Mouse (Mus musculus) midbrain, embryonic 14.5 days (tissue): ENCODE data around the gene BC003965. TPM values are rescaled to one million over a fixed set of nuclear protein-coding genes. Genes with fewer than 3 reads are reported as not detected.
"Not testable (repeated sequence)": the region's sequence is repeated elsewhere in the genome, so short reads cannot be mapped to it uniquely, and the experiment has no call there.

Experiments
- ATAC-seq: fragments of 200-750 bp; cut with Nextera tagmentation; 2 replicates; pipeline ENCODE4 v1.8.0; 2017; ENCODE audit warnings: moderate number of reproducible peaks, moderate library complexity; ENCODE audit not compliant: low FRiP score, low TSS enrichment
- DNase-seq: peaks from one replicate; pipeline ENCODE4 v3.0.0-alpha.2; 2015
- H3K27ac ChIP-seq: fragments of 300-500 bp; sonication (generic); replicated peaks from 2 replicates; pipeline ENCODE4 v1.5.1; 2014; ENCODE audit warnings: mild to moderate bottlenecking, low read depth, low read length, moderate library complexity
- H3K27me3 ChIP-seq: fragments of 300-500 bp; sonication (generic); 2 replicates; pipeline ENCODE4 v1.6.1; 2014; ENCODE audit warnings: low read length, control low read depth, mixed read lengths; ENCODE audit not compliant: control insufficient read depth, insufficient read depth
- H3K36me3 ChIP-seq: fragments of 300-500 bp; sonication (generic); 2 replicates; pipeline ENCODE4 v1.6.1; 2014; ENCODE audit warnings: low read length, control low read depth; ENCODE audit not compliant: control insufficient read depth, insufficient read depth
- H3K4me1 ChIP-seq: fragments of 300-500 bp; sonication (generic); 2 replicates; pipeline ENCODE4 v1.6.1; 2014; ENCODE audit warnings: mild to moderate bottlenecking, antibody characterized with exemption, low read length, control low read depth; ENCODE audit not compliant: control insufficient read depth, insufficient read depth
- H3K4me2 ChIP-seq: fragments of 300-500 bp; sonication (generic); 2 replicates; pipeline ENCODE4 v1.6.1; 2014; ENCODE audit warnings: mild to moderate bottlenecking, low read length, moderate library complexity
- H3K4me3 ChIP-seq: fragments of 300-500 bp; sonication (generic); replicated peaks from 2 replicates; pipeline ENCODE4 v1.5.1; 2014; ENCODE audit warnings: low read depth, low read length
- H3K9ac ChIP-seq: fragments of 300-500 bp; sonication (generic); replicated peaks from 2 replicates; pipeline ENCODE4 v1.6.1; 2014; ENCODE audit warnings: mild to moderate bottlenecking, low read length, moderate library complexity
- H3K9me3 ChIP-seq: fragments of 300-500 bp; sonication (generic); 2 replicates; pipeline ENCODE4 v1.6.1; 2016; ENCODE audit warnings: low read length, control low read depth, mixed read lengths; ENCODE audit not compliant: control insufficient read depth
- WGBS: fragments of 180-500 bp; shearing (Covaris S2); extraction: QIAGEN DNeasy Blood & Tissue Kit; methylation state at CpG from one replicate; pipeline ENCODE4 v1.1.7; 2014; 5-methylcytosine and 5-hydroxymethylcytosine counted together
- polyA plus RNA-seq: library from polyadenylated mRNA; unstranded; fragments of >200 nt; fragmentation: Nextera tagmentation; extraction: Ambion mirVana; gene quantifications from 2 replicates; pipeline ENCODE4 v1.2.1, GENCODE M21; 2014

The BC003965 gene
- polyA plus RNA-seq, 1 experiment from 2014 or later = 34.3 TPM

GRCm38 (mm10) chr17:25210680-25211466 is 26.5 kb downstream of the BC003965 start:
- Histone ChIP-seq H3K9ac (no peak overlapping the region), H3K4me3 (no peak overlapping the region), H3K27ac (no peak overlapping the region), H3K4me1 (no peaks in the 10 kb centered on the region), H3K4me2 (no peak overlapping the region), H3K36me3 (peaks cover 94% of the 10 kb centered on the region), H3K27me3 (no peaks in the 10 kb centered on the region), H3K9me3 (no peaks in the 10 kb centered on the region)
- no peak for DNase-seq
- WGBS = 93% methylated on average over 15 of the region's 15 CpGs
- ATAC-seq = no peak

- ATAC-seq (no peak), DNase-seq (no peak)
- no peak overlapping the region for H3K4me3 ChIP-seq
- H3K9me3 ChIP-seq = no peaks in the 10 kb centered on the region
- H3K27ac ChIP-seq = no peak overlapping the region
- no peaks in the 10 kb centered on the region for H3K4me1 ChIP-seq
- no peak overlapping the region for H3K4me2 ChIP-seq
- 94% methylated on average over 4 of the region's 4 CpGs for WGBS
- H3K27me3 ChIP-seq = no peaks in the 10 kb centered on the region
- no peak overlapping the region for H3K9ac ChIP-seq
- H3K36me3 ChIP-seq = peaks cover 92% of the 10 kb centered on the region
These were observed 27.4 kb downstream of the BC003965 start for GRCm38 (mm10) chr17:25211705-25212104.

DNA sequence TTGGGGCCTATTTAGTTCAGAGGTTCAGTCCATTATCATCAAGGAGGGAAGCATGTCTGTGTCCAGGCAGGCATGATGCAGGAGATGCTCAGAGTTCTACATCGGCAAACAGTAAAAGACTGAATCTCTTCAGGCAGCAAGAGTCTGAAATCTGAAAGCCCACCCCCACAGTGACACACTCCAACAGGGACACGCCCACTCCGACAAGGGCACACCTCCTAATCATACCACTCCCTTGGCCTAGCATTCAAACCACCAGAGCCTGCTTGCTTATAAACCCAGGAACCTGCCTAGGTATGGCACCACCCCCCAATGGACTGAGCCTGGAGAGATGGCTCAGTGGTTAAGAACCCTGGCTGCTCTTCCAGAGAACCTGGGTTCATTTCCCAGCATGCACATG is 31.1 kb downstream of the BC003965 start:
- H3K27ac ChIP-seq = no peak overlapping the region
- no peak overlapping the region for H3K4me2 ChIP-seq

GRCm38 (mm10) chr17:25218967-25219366 is 34.6 kb downstream of the BC003965 start:
- Histone ChIP-seq H3K27me3 (no peaks in the 10 kb centered on the region), H3K9ac (no peak overlapping the region), H3K9me3 (no peaks in the 10 kb centered on the region), H3K4me1 (peaks cover 10% of the 10 kb centered on the region; the same call in 1 of the 2 replicates), H3K4me3 (no peak overlapping the region), H3K4me2 (no peak overlapping the region), H3K36me3 (peaks cover 41% of the 10 kb centered on the region), H3K27ac (no peak overlapping the region)
- DNase-seq (no peak), ATAC-seq (no peak)
- WGBS = 91% methylated on average over 9 of the region's 9 CpGs

More for the DNA sequence above, 31.1 kb downstream of the BC003965 start:
- Histone ChIP-seq H3K36me3 (peaks cover 74% of the 10 kb centered on the region), H3K9me3 (no peaks in the 10 kb centered on the region), H3K4me1 (no peaks in the 10 kb centered on the region), H3K4me3 (no peak overlapping the region), H3K27me3 (no peaks in the 10 kb centered on the region), H3K9ac (no peak overlapping the region)
- 91% methylated on average over 3 of the region's 3 CpGs for WGBS
- no peak for DNase-seq
- ATAC-seq = no peak

GRCm38 (mm10) chr17:25219492-25220295 is 35.3 kb downstream of the BC003965 start:
- H3K4me2 ChIP-seq = no peak overlapping the region
- H3K27me3 ChIP-seq = no peaks in the 10 kb centered on the region
- 96% methylated on average over 15 of the region's 15 CpGs for WGBS
- no peak for DNase-seq
- peaks cover 34% of the 10 kb centered on the region for H3K36me3 ChIP-seq
- ATAC-seq = no peak
- no peak overlapping the region for H3K27ac ChIP-seq
- H3K4me3 ChIP-seq = no peak overlapping the region
- no peaks in the 10 kb centered on the region for H3K9me3 ChIP-seq
- no peak overlapping the region for H3K9ac ChIP-seq
- peaks cover 10% of the 10 kb centered on the region; the same call in 1 of the 2 replicates for H3K4me1 ChIP-seq

GRCm38 (mm10) chr17:25220746-25221145 is 36.4 kb downstream of the BC003965 start:
- Histone ChIP-seq H3K9ac (0 out of 2 replicates have a peak overlapping the region, but pooled peaks have one; percentile 9), H3K4me1 (peaks cover 10% of the 10 kb centered on the region; the same call in 1 of the 2 replicates), H3K4me2 (no peak overlapping the region), H3K9me3 (no peaks in the 10 kb centered on the region), H3K27me3 (no peaks in the 10 kb centered on the region), H3K36me3 (peaks cover 27% of the 10 kb centered on the region), H3K4me3 (no peak overlapping the region), H3K27ac (no peak overlapping the region)
- ATAC-seq (no peak), DNase-seq (no peak)
- WGBS = 93% methylated on average over 1 of the region's 1 CpGs

- ATAC-seq = peak; percentile 83
- peaks cover 30% of the 10 kb centered on the region for H3K36me3 ChIP-seq
- H3K9ac ChIP-seq = peak overlapping the region; percentile 51
These were observed 37.6 kb downstream of the BC003965 start for GRCm38 (mm10) chr17:25221821-25222503.

GRCm38 (mm10) chr17:25222504-25222940 is 38.2 kb downstream of the BC003965 start:
- not testable (repeated sequence) for H3K27me3 ChIP-seq, H3K9me3 ChIP-seq, H3K4me1 ChIP-seq, H3K9ac ChIP-seq
- peak overlapping the region; percentile 21; the same call in 1 of the 2 replicates for H3K27ac ChIP-seq
- ATAC-seq (peak; percentile 89), DNase-seq (peak; percentile 7)
- 10% methylated on average over 14 of the region's 28 CpGs for WGBS
- H3K4me2 ChIP-seq = peak overlapping the region; percentile 70
- peak overlapping the region; percentile 32 for H3K4me3 ChIP-seq
- H3K36me3 ChIP-seq = peaks cover 32% of the 10 kb centered on the region

More at GRCm38 (mm10) chr17:25221821-25222503, 37.6 kb downstream of the BC003965 start:
- peak overlapping the region; percentile 65 for H3K27ac ChIP-seq
- peak; percentile 76 for DNase-seq
- H3K4me3 ChIP-seq = peak overlapping the region; percentile 32
- H3K9me3 ChIP-seq = no peaks in the 10 kb centered on the region
- peaks cover 10% of the 10 kb centered on the region; the same call in 1 of the 2 replicates for H3K4me1 ChIP-seq
- peak overlapping the region; percentile 70 for H3K4me2 ChIP-seq
- H3K27me3 ChIP-seq = no peaks in the 10 kb centered on the region
- under 1% methylated on average over 22 of the region's 30 CpGs for WGBS
